Mouse (Mus musculus) intestine, embryonic 16.5 days (tissue): ENCODE data around the gene Ski. TPM values are rescaled to one million over a fixed set of nuclear protein-coding genes. Genes with fewer than 3 reads are reported as not detected.
"Not testable (repeated sequence)": the region's sequence is repeated elsewhere in the genome, so short reads cannot be mapped to it uniquely, and the experiment has no call there.

Experiments
- ATAC-seq: fragments of 200-750 bp; cut with Nextera tagmentation; 2 replicates; pipeline ENCODE4 v1.8.0; 2017; ENCODE audit warnings: moderate TSS enrichment, moderate library complexity
- H3K27ac ChIP-seq: fragments of 300-500 bp; sonication (generic); 2 replicates; pipeline ENCODE4 v1.5.1; 2014; ENCODE audit warnings: mild to moderate bottlenecking, low read length
- H3K27me3 ChIP-seq: fragments of 300-500 bp; sonication (generic); replicated peaks from 2 replicates; pipeline ENCODE4 v1.6.1; 2014; ENCODE audit warnings: low read length, control low read depth, mixed read lengths; ENCODE audit not compliant: control insufficient read depth, insufficient read depth
- H3K36me3 ChIP-seq: fragments of 300-500 bp; sonication (generic); 2 replicates; pipeline ENCODE4 v1.6.1; 2014; ENCODE audit warnings: low read length, control low read depth; ENCODE audit not compliant: control insufficient read depth, insufficient read depth
- H3K4me1 ChIP-seq: fragments of 300-500 bp; sonication (generic); 2 replicates; pipeline ENCODE4 v1.6.1; 2014; ENCODE audit warnings: low read length, control low read depth, mixed read lengths; ENCODE audit not compliant: control insufficient read depth, insufficient read depth
- H3K4me2 ChIP-seq: fragments of 300-500 bp; sonication (generic); 2 replicates; pipeline ENCODE4 v1.6.1; 2014; ENCODE audit warnings: low read depth, low read length, control low read depth
- H3K4me3 ChIP-seq: fragments of 300-500 bp; sonication (generic); 2 replicates; pipeline ENCODE4 v1.5.1; 2014; ENCODE audit warnings: mild to moderate bottlenecking, low read length
- H3K9ac ChIP-seq: fragments of 300-500 bp; sonication (generic); 2 replicates; pipeline ENCODE4 v1.6.1; 2014; ENCODE audit warnings: low read depth, low read length
- H3K9me3 ChIP-seq: fragments of 300-500 bp; sonication (generic); 2 replicates; pipeline ENCODE4 v1.6.1; 2016; ENCODE audit warnings: low read length, control low read depth; ENCODE audit not compliant: control insufficient read depth
- WGBS: fragments of 180-500 bp; shearing (Covaris S2); extraction: QIAGEN DNeasy Blood & Tissue Kit; methylation state at CpG from one replicate; pipeline ENCODE4 v1.1.7; 2014; 5-methylcytosine and 5-hydroxymethylcytosine counted together
- polyA plus RNA-seq: library from polyadenylated mRNA; unstranded; fragments of >200 nt; fragmentation: Nextera tagmentation; extraction: Ambion mirVana; gene quantifications from 2 replicates; pipeline ENCODE4 v1.2.1, GENCODE M21; 2015

Gene Ski
- polyA plus RNA-seq, 1 experiment from 2014 or later: 11.4 TPM

GRCm38 (mm10) chr4:155249648-155250351 is 27.4 kb upstream of the Ski start, which contains the start of gene Faap20:
Gene Faap20, plus strand, starts transcription at chr4:155249802.
- peak; percentile 89 for ATAC-seq

GRCm38 (mm10) chr4:155249257-155249647 is 26.9 kb upstream of the Ski start:
- Histone ChIP-seq H3K27me3 (no peaks in the 10 kb centered on the region), H3K27ac (peak overlapping the region; percentile 99), H3K4me3 (peak overlapping the region; percentile 63), H3K4me1 (peaks cover 23% of the 10 kb centered on the region), H3K9me3 (no peaks in the 10 kb centered on the region), H3K36me3 (no peaks in the 10 kb centered on the region), H3K9ac (peak overlapping the region; percentile 86), H3K4me2 (peak overlapping the region; percentile 92)
- peak; percentile 76 for ATAC-seq
- WGBS: under 1% methylated on average over 9 of the region's 9 CpGs

More at GRCm38 (mm10) chr4:155249648-155250351, 27.4 kb upstream of the Ski start, which contains the start of gene Faap20:
- peak within 1 kb of the TSS; percentile 99 for H3K27ac ChIP-seq
- H3K4me2 ChIP-seq: peak within 1 kb of the TSS; percentile 92
- no peaks in the 10 kb centered on the region for H3K27me3 ChIP-seq
- H3K4me1 ChIP-seq: peaks cover 23% of the 10 kb centered on the region
- no peaks in the 10 kb centered on the region for H3K9me3 ChIP-seq
- peak within 1 kb of the TSS; percentile 63 for H3K4me3 ChIP-seq
- peak within 1 kb of the TSS; percentile 86 for H3K9ac ChIP-seq
- no peaks in the 10 kb centered on the region for H3K36me3 ChIP-seq
- WGBS: under 1% methylated on average over 47 of the region's 58 CpGs

- H3K9me3 ChIP-seq, H3K4me2 ChIP-seq, H3K4me3 ChIP-seq, H3K9ac ChIP-seq, ATAC-seq, H3K27ac ChIP-seq, H3K36me3 ChIP-seq, H3K27me3 ChIP-seq: not testable (repeated sequence)
- WGBS: 93% methylated on average over 3 of the region's 3 CpGs
- peaks cover 23% of the 10 kb centered on the region for H3K4me1 ChIP-seq
Measured at GRCm38 (mm10) chr4:155248054-155248453, 25.7 kb upstream of the Ski start.

- Histone ChIP-seq H3K9me3 (no peaks in the 10 kb centered on the region), H3K9ac (peak overlapping the region; percentile 35; the same call in 1 of the 2 replicates), H3K4me3 (no peak overlapping the region), H3K36me3 (no peaks in the 10 kb centered on the region), H3K27ac (no peak overlapping the region; the same call in 1 of the 2 replicates), H3K4me1 (peaks cover 14% of the 10 kb centered on the region; the same call in 1 of the 2 replicates), H3K27me3 (no peaks in the 10 kb centered on the region), H3K4me2 (no peak overlapping the region)
- WGBS: 71% methylated on average over 12 of the region's 12 CpGs
- ATAC-seq: no peak
Measured at GRCm38 (mm10) chr4:155246691-155247105, 24.3 kb upstream of the Ski start.

GRCm38 (mm10) chr4:155245770-155246492 is 23.5 kb upstream of the Ski start:
- H3K9ac ChIP-seq: peak overlapping the region; percentile 6; the same call in 1 of the 2 replicates
- no peaks in the 10 kb centered on the region for H3K27me3 ChIP-seq
- 51% methylated on average over 6 of the region's 6 CpGs for WGBS
- H3K4me3 ChIP-seq: no peak overlapping the region
- no peaks in the 10 kb centered on the region for H3K9me3 ChIP-seq
- H3K4me1 ChIP-seq: peaks cover 14% of the 10 kb centered on the region; the same call in 1 of the 2 replicates
- H3K36me3 ChIP-seq: no peaks in the 10 kb centered on the region
- no peak overlapping the region for H3K27ac ChIP-seq
- H3K4me2 ChIP-seq: no peak overlapping the region
- ATAC-seq: no peak

- Histone ChIP-seq H3K9ac (no peak overlapping the region), H3K27ac (no peak overlapping the region), H3K4me2 (no peak overlapping the region), H3K4me3 (no peak overlapping the region), H3K4me1 (peaks cover 9% of the 10 kb centered on the region), H3K27me3 (no peaks in the 10 kb centered on the region), H3K9me3 (no peaks in the 10 kb centered on the region), H3K36me3 (no peaks in the 10 kb centered on the region)
- WGBS: 81% methylated on average over 12 of the region's 12 CpGs
- no peak for ATAC-seq
Measured at GRCm38 (mm10) chr4:155243233-155243632, 20.8 kb upstream of the Ski start.

- ATAC-seq: no peak
- H3K27me3 ChIP-seq: no peaks in the 10 kb centered on the region
- H3K27ac ChIP-seq: no peak overlapping the region
- no peak overlapping the region for H3K4me3 ChIP-seq
- H3K9ac ChIP-seq: no peak overlapping the region
- 93% methylated on average over 5 of the region's 5 CpGs for WGBS
- no peak overlapping the region for H3K4me2 ChIP-seq
- no peaks in the 10 kb centered on the region for H3K9me3 ChIP-seq
- H3K4me1 ChIP-seq: peaks cover 18% of the 10 kb centered on the region
- no peaks in the 10 kb centered on the region for H3K36me3 ChIP-seq
Measured at GRCm38 (mm10) chr4:155242292-155242691, 19.9 kb upstream of the Ski start.

- Histone ChIP-seq H3K4me3 (no peak overlapping the region), H3K27ac (no peak overlapping the region), H3K9me3 (no peaks in the 10 kb centered on the region), H3K36me3 (no peaks in the 10 kb centered on the region), H3K27me3 (no peaks in the 10 kb centered on the region), H3K4me2 (no peak overlapping the region), H3K9ac (no peak overlapping the region), H3K4me1 (peaks cover 21% of the 10 kb centered on the region)
- no peak for ATAC-seq
- 72% methylated on average over 9 of the region's 9 CpGs for WGBS
Measured at GRCm38 (mm10) chr4:155241789-155242188, 19.4 kb upstream of the Ski start.

- Histone ChIP-seq H3K27ac (no peak overlapping the region), H3K27me3 (no peaks in the 10 kb centered on the region), H3K9ac (no peak overlapping the region), H3K4me1 (peaks cover 39% of the 10 kb centered on the region), H3K4me2 (no peak overlapping the region), H3K36me3 (no peaks in the 10 kb centered on the region), H3K9me3 (no peaks in the 10 kb centered on the region), H3K4me3 (no peak overlapping the region)
- 64% methylated on average over 6 of the region's 6 CpGs for WGBS
- ATAC-seq: no peak
Measured at GRCm38 (mm10) chr4:155239494-155239893, 17.1 kb upstream of the Ski start.
